Mouse (Mus musculus): Measurements from ENCODE around the gene Eif2ak4.

DNA sequence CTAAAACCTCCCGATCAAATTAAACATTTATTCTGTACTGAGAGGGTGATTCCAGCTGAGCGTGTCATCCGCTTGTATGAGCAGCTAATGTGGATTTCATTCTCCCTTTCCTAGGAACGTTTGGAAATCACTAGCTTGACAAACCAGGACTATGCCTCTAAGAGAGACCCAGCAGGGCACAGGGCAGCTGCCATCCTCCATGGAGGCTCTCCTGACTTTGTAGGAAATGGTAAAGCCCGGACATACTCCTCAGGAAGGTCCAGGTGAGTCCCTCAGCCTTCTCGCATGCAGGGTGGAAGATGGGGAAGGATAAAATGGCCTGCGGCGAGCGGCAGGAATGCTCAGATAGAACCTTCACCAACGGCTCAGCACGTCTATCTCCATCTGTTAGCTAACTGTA, 24.4 kb downstream of the Eif2ak4 start:
- no peak for TF ChIP-seq GATA1 (IDR thresholded peaks at IDR 0.05; ENCODE audit: borderline replicate concordance, low read length)
- TF ChIP-seq FLI1 (IDR thresholded peaks at IDR 0.05; ENCODE audit: low read length): no peak
